19 mouse cellular contexts compared by ENCODE assay signal in the genomic region with DNA sequence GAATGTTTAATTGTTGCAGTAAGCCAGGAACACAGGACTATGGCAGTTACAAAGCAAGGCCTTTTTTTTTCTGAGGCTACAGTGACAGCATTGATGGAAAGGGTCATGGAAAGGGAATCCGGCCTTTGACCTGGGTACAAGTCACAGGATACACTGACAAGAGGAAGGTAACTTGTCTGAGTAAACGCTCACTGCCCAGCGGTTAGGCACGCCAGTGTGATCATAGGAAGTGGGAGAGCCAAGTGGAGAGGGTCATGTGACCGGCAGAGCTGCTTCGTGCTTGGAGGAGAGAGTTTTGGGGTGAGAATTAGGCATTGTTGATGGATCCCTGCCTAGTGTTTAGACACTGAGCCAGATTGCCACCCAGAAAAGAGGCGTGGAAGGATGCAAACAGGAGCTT.
DNase-seq lines count a peak whose midpoint lies in the region; TF ChIP-seq lines count a peak whose summit lies in the region.
"Had no signal": no experiment of that assay in that cellular context is flagged by ENCODE, and none has a peak within 500 bp of the region (broad histone marks: within the 10 kb centered on the region; RNA-seq: fewer than 3 reads in every experiment).

No protein-coding gene starts in this region.

- TF ChIP-seq CTCF in liver, adult 2 months (IDR thresholded peaks at IDR 0.05; ENCODE audit: low read depth, low read length): no peak

- no peaks in the 10 kb centered on the region for H3K36me3 ChIP-seq in liver, adult 2 months (ENCODE audit: control insufficient read depth, insufficient read depth, low read length)
- no peaks in the 10 kb centered on the region for H3K36me3 ChIP-seq in embryonic facial prominence, embryonic 10.5 days (replicated peaks)
- H3K36me3 ChIP-seq: embryonic facial prominence, embryonic 13.5 days; forebrain, embryonic 12.5 days; G1E; heart, embryonic 12.5 days; hindbrain, embryonic 15.5 days had no signal

- intact Hi-C loops in heart, postnatal 25 days (cut with DNase I): no loop called here

- H3K27me3 ChIP-seq in liver, adult 2 months (ENCODE audit: control insufficient read depth, insufficient read depth, low read length): no peaks in the 10 kb centered on the region
- no peaks in the 10 kb centered on the region for H3K27me3 ChIP-seq in embryonic facial prominence, embryonic 10.5 days (replicated peaks; ENCODE audit: low read depth, poor library complexity, severe bottlenecking)
- H3K27me3 ChIP-seq: forebrain, embryonic 12.5 days; heart, embryonic 12.5 days; hindbrain, embryonic 15.5 days had no signal

- peaks cover 3% of the 10 kb centered on the region; the same call in 1 of the 2 replicates for H3K4me1 ChIP-seq in liver, adult 2 months (ENCODE audit: control insufficient read depth, insufficient read depth, low read length)
- H3K4me1 ChIP-seq in embryonic facial prominence, embryonic 10.5 days: peaks cover 24% of the 10 kb centered on the region
- H3K4me1 ChIP-seq: forebrain, embryonic 12.5 days; heart, embryonic 12.5 days; hindbrain, embryonic 15.5 days had no signal

- no peak overlapping the region for H3K9ac ChIP-seq in liver, adult 2 months (ENCODE audit: low read depth, low read length)
- H3K9ac ChIP-seq: embryonic facial prominence, embryonic 13.5 days; forebrain, embryonic 12.5 days; heart, embryonic 12.5 days; hindbrain, embryonic 15.5 days had no signal

- no peak overlapping the region for H3K4me3 ChIP-seq in liver, adult 2 months (ENCODE audit: insufficient read depth, low read depth, low read length)
- H3K4me3 ChIP-seq in embryonic facial prominence, embryonic 10.5 days: no peak overlapping the region
- H3K4me3 ChIP-seq: embryonic facial prominence, embryonic 13.5 days; forebrain, embryonic 12.5 days; heart, embryonic 12.5 days; hindbrain, embryonic 15.5 days had no signal

- H3K79me2 ChIP-seq in liver, adult 2 months (ENCODE audit: control insufficient read depth, insufficient read depth, low read length): no peaks in the 10 kb centered on the region

- TF ChIP-seq POLR2A in liver, adult 2 months (IDR thresholded peaks at IDR 0.05; ENCODE audit: extremely low read depth, insufficient read depth, low read length): no peak

- H3K9me3 ChIP-seq in embryonic facial prominence, embryonic 10.5 days: no peaks in the 10 kb centered on the region
- H3K9me3 ChIP-seq: embryonic facial prominence, embryonic 13.5 days; forebrain, embryonic 12.5 days; hindbrain, embryonic 15.5 days had no signal

- peak; percentile 74 for DNase-seq in heart, adult 11 months
- no peak for DNase-seq in heart, postnatal 25 days (ENCODE audit: low spot score)
- DNase-seq in liver, adult 2 months (ENCODE audit: extremely low read depth, low read depth, low spot score): peak; percentile 89
- DNase-seq in liver (no peak), 416B (ENCODE audit: low read depth) (peak; percentile 19)
- DNase-seq in embryonic facial prominence, embryonic 10.5 days (ENCODE audit: low spot score): no peak
- DNase-seq in natural killer cell, adult 2 months (ENCODE audit: low spot score in 2 of 2): no peak
- DNase-seq in cerebellum, adult 8-10 months: no peak
- DNase-seq: adrenal gland, adult 8-10 months; cerebellum, adult 11 months; cerebellum, adult 9-10 months; cerebellum, postnatal 25 days; gastrocnemius, postnatal 10 days; heart, postnatal 36 days had no signal

- no peak overlapping the region; the same call in 1 of the 2 replicates for H3K27ac ChIP-seq in liver, adult 2 months (replicated peaks; ENCODE audit: insufficient read depth, low read depth, low read length)
- peak overlapping the region; percentile 48; the same call in 1 of the 2 replicates for H3K27ac ChIP-seq in embryonic facial prominence, embryonic 10.5 days (replicated peaks)
- H3K27ac ChIP-seq: embryonic facial prominence, embryonic 13.5 days; forebrain, embryonic 12.5 days; hindbrain, embryonic 15.5 days had no signal

- 24% methylated on average over 7 of the region's 7 CpGs for WGBS in liver, adult 2 months
- WGBS in embryonic facial prominence, embryonic 10.5 days: 51% methylated on average over 7 of the region's 7 CpGs

Comparison
In these comparisons a context has a peak if more than half of its experiments do, and no peak if none do; other contexts are left out.
1. DNase-seq: peak in heart, adult 11 months (single experiment), liver, adult 2 months (single experiment) and 416B (single experiment); none in heart, postnatal 25 days (single experiment), liver (single experiment), embryonic facial prominence, embryonic 10.5 days (single experiment), natural killer cell, adult 2 months (0 of 2) and cerebellum, adult 8-10 months (single experiment).